Mouse (Mus musculus): Measurements from ENCODE around the gene Srp14. TPM values are rescaled to one million over a fixed set of nuclear protein-coding genes. Genes with fewer than 3 reads are reported as not detected.

The Srp14 gene
- total and polyA plus RNA-seq, 2 experiments from 2014 or later: 141 to 210 TPM

DNA sequence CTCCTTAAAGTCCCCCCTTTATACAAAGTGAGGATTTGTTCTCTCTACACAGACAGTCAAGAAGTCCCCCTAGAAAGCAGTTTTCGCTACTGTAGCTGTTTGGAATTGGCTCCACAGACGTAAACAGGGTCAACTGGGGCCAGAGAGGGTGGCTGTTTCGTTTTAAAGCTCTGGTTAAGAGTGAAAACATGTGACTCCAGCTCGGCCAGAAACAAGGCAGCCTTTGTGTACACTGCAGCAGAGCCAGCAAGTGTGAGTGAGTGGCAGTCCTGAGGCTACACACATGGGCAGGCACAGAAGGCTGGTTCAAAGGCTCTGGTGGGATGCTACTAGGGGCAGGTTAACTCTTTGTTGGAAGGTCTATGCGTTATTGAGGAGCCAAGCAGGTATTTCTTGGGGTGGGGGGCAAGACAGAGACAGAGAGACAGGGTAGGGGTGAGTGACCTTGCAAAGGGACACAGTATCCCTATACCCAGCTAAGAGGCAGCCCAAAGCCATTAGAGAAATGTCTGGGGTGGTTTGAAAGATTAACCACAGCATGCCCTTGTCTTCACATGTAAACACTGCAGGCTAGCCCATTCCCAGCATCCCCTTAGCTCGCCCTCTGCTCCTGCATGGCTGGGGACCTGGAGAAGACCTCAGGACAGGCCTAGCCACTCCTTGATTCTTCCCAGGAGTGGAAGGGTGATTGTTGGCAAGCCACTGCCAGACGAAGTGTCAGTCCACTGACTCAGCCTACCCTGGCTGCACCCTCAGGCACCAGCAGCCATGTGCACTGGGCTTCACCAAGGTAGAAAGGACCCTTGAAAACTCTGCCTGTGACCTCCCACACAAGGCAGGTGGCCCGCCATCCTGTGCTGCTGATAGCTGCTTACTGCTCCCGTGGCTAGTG, 40.8 kb upstream of the Srp14 start:
- Histone ChIP-seq H3K27ac (ENCODE audit: low read depth) (peak overlapping the region; percentile 59), H3K36me3 (replicated peaks; ENCODE audit: control insufficient read depth, insufficient read depth, low read length) (no peaks in the 10 kb centered on the region), H3K9ac (replicated peaks; ENCODE audit: low read depth, low read length) (no peak overlapping the region), H3K4me1 (ENCODE audit: control insufficient read depth, insufficient read depth) (peaks cover 30% of the 10 kb centered on the region), H3K4me2 (ENCODE audit: low read depth, low read length) (no peak overlapping the region), H3K9me3 (replicated peaks; ENCODE audit: control insufficient read depth, low read length) (no peaks in the 10 kb centered on the region), H3K4me3 (ENCODE audit: low read depth, low read length) (no peak overlapping the region), H3K27me3 (ENCODE audit: control insufficient read depth, insufficient read depth, low read length) (no peaks in the 10 kb centered on the region)
- ATAC-seq (ENCODE audit: insufficient read depth, low read depth) (peak; percentile 86), DNase-seq (ENCODE audit: low spot score) (peak; percentile 78)
- TF ChIP-seq CTCF (IDR thresholded peaks at IDR 0.05; ENCODE audit: low read depth) (no peak), EP300 (IDR thresholded peaks at IDR 0.05; ENCODE audit: low read depth) (no peak)
- WGBS: 47% methylated on average over 9 of the region's 9 CpGs

DNA sequence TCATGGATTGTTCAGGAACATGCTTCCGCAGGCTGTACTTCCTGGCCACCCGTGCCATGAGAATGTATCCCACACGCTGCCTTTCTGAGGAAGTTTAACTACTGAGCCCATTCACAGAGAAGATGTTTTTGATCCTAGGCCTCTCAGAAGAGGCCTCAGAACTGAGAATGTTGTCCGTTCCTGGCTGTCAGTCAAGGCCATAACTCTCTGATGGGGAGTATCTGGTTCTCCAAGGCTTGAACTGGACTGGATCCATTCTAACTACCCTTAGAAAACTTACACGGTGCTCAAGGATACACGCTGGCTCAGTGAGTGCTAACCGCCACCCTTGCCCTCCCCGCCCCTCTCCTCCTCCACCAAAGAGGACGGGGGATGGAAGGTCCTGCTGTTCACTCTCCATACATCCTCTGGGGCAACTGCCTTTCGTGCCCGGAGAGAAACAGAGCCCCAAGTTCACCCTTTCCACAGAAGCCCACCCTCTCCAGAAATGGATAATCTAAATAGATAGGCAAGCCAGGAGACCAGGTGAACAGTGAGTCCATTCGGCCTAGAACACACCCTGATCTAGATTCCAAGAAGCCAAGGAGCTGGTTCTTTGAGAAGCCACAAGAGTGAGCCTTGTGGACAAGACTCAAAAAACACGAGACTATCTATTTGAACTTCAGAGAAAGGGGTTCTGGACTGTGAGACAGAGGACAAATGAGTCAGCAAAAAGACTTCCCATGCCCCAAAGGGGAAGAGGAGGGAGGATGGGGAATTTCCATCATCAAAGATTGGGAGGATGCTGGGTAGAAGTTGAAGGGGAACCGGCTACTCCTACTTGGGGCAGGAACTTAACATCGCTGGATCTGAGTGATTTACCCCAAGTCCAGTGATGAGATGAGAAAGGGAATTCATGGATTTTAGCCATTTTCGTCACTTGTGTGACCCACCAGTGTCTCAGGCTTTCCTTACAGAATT, 33.2 kb upstream of the Srp14 start:
- TF ChIP-seq EP300 (IDR thresholded peaks at IDR 0.05; ENCODE audit: low read depth) (no peak), CTCF (IDR thresholded peaks at IDR 0.05; ENCODE audit: low read depth) (no peak)
- Histone ChIP-seq H3K9ac (replicated peaks; ENCODE audit: low read depth, low read length) (no peak overlapping the region), H3K9me3 (replicated peaks; ENCODE audit: control insufficient read depth, low read length) (no peaks in the 10 kb centered on the region), H3K27me3 (ENCODE audit: control insufficient read depth, insufficient read depth, low read length) (no peaks in the 10 kb centered on the region), H3K4me3 (ENCODE audit: low read depth, low read length) (no peak overlapping the region), H3K36me3 (replicated peaks; ENCODE audit: control insufficient read depth, insufficient read depth, low read length) (no peaks in the 10 kb centered on the region), H3K27ac (ENCODE audit: low read depth) (peak overlapping the region; percentile 50; the same call in 1 of the 2 replicates), H3K4me2 (ENCODE audit: low read depth, low read length) (no peak overlapping the region), H3K4me1 (ENCODE audit: control insufficient read depth, insufficient read depth) (peaks cover 15% of the 10 kb centered on the region; the same call in 1 of the 2 replicates)
- WGBS: 74% methylated on average over 16 of the region's 16 CpGs
- DNase-seq (ENCODE audit: low spot score) (no peak), ATAC-seq (ENCODE audit: insufficient read depth, low read depth) (no peak)

DNA sequence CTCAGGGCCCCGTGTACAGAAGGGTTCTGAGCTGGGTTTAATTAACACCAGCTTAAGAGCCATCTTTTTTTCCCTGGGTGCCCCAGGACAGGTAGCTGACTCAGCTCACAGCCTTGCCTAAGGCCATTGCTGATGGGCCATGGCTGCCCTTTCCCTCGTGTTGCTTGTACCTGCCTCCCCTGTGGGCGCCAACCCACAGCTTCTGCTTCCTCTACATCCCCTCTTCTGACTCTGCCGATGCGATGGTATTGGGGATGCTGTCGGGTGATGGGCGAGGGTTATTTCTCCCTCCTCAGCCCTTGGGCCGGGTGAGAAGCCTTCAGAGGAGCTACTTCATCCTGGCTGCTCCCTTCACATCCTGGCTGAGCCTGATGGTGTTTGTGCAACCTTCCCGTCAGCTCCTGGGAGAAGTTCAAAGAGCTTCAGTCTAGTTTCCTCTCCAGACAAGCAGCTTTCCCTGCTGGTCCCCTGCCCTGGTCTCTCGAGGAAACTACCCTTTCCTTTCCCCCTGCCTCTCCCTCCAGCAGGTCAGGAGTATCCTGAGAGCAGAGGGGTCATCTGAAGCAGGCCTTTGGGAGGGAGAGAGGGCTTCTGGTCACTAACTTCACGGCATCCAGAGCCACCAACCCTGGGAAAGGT, 32.4 kb upstream of the Srp14 start:
- no peaks in the 10 kb centered on the region for H3K9me3 ChIP-seq (replicated peaks; ENCODE audit: control insufficient read depth, low read length)
- ATAC-seq (ENCODE audit: insufficient read depth, low read depth) (no peak), DNase-seq (ENCODE audit: low spot score) (no peak)
- H3K4me1 ChIP-seq (ENCODE audit: control insufficient read depth, insufficient read depth): peaks cover 15% of the 10 kb centered on the region; the same call in 1 of the 2 replicates
- no peaks in the 10 kb centered on the region for H3K36me3 ChIP-seq (replicated peaks; ENCODE audit: control insufficient read depth, insufficient read depth, low read length)
- H3K4me3 ChIP-seq (ENCODE audit: low read depth, low read length): no peak overlapping the region
- no peak overlapping the region for H3K4me2 ChIP-seq (ENCODE audit: low read depth, low read length)
- peak overlapping the region; percentile 50; the same call in 1 of the 2 replicates for H3K27ac ChIP-seq (ENCODE audit: low read depth)
- WGBS: 54% methylated on average over 11 of the region's 11 CpGs
- no peak for TF ChIP-seq EP300 (IDR thresholded peaks at IDR 0.05; ENCODE audit: low read depth)
- no peak for TF ChIP-seq CTCF (IDR thresholded peaks at IDR 0.05; ENCODE audit: low read depth)
- no peaks in the 10 kb centered on the region for H3K27me3 ChIP-seq (ENCODE audit: control insufficient read depth, insufficient read depth, low read length)
- no peak overlapping the region for H3K9ac ChIP-seq (replicated peaks; ENCODE audit: low read depth, low read length)

DNA sequence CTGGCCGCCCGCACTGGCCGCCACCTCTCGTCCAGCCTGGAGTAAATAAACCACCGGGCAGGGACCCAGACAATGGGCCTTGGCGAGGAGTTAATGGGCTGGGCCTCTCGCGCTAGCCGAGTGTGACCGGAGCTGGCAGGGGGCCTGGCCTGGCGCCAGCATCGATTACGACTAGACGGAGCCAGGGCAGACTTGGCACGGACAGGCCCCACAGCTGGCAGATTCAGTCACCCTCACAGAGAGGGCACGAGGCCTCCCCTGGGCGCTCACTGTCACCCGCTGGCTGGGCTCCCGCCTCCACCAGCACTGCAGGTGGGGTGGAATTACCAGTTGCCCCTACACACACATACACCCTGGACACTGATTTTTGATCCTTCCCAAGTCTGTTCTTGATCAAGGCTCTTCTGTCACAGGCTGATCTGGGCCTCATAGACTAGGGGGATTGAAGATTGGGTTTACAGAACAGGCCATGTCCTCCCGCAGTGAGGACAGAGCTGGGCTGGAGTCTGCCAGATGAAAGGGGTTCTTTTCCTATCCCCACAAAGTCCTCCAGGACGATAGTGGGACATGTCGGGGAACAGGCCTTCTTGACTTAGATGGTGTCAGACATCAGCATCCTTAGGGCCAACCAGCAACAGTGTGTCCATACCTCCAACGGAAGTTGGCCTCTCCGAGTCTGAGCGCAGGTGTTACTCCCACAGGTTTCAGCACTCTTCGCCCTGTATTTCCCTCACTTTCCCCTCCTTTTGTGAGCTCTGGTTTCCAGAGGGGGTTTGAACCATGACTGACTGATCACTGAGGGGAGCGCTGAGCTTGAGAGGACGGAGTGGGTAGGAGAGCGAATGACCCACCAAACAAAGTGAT, 31.2 kb upstream of the Srp14 start:
- 46% methylated on average over 28 of the region's 29 CpGs for WGBS
- TF ChIP-seq EP300 (IDR thresholded peaks at IDR 0.05; ENCODE audit: low read depth) (peak; percentile 73; the same call in 1 of the 2 replicates), CTCF (IDR thresholded peaks at IDR 0.05; ENCODE audit: low read depth) (no peak)
- no peaks in the 10 kb centered on the region for H3K9me3 ChIP-seq (replicated peaks; ENCODE audit: control insufficient read depth, low read length)
- H3K27me3 ChIP-seq (ENCODE audit: control insufficient read depth, insufficient read depth, low read length): no peaks in the 10 kb centered on the region
- H3K27ac ChIP-seq (ENCODE audit: low read depth): peak overlapping the region; percentile 77
- H3K9ac ChIP-seq (replicated peaks; ENCODE audit: low read depth, low read length): 0 out of 2 replicates have a peak overlapping the region, but pooled peaks have one; percentile 22
- DNase-seq (ENCODE audit: low spot score) (peak; percentile 87), ATAC-seq (ENCODE audit: insufficient read depth, low read depth) (peak; percentile 94)
- no peak overlapping the region for H3K4me3 ChIP-seq (ENCODE audit: low read depth, low read length)
- peak overlapping the region; percentile 20; the same call in 1 of the 2 replicates for H3K4me2 ChIP-seq (ENCODE audit: low read depth, low read length)
- H3K36me3 ChIP-seq (replicated peaks; ENCODE audit: control insufficient read depth, insufficient read depth, low read length): no peaks in the 10 kb centered on the region
- H3K4me1 ChIP-seq (ENCODE audit: control insufficient read depth, insufficient read depth): peaks cover 15% of the 10 kb centered on the region; the same call in 1 of the 2 replicates
